Mouse (Mus musculus): ENCODE measurements around the gene Lama1. TPM values are rescaled to one million over a fixed set of nuclear protein-coding genes. Genes with fewer than 3 reads are reported as not detected.

Gene Lama1
- polyA plus RNA-seq, 1 experiment: 0.28 TPM

DNA sequence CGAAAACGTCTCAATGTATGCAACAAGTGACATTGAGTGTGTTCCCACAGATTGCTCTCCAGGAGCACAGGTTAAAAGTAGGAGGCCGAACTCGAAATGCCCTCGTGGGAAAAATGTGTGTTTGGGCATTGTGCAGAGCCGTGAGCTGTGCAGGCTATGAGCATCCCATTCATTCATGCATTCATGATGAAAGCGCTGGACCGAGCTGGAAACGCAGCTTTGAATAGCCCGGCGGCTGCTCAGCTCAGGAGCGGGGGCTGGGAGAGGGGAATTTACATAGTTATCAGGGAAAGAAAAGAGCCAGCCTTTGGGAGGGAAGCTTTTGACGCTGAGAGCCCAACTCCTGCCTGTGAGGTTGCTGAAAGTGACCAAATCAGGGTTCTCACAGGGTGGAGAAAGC is 1.2 kb downstream of the Lama1 start:
- Histone ChIP-seq H3K4me1 (replicated peaks; ENCODE audit: control insufficient read depth, insufficient read depth, low read length) (no peaks in the 10 kb centered on the region), H3K36me3 (ENCODE audit: control insufficient read depth, insufficient read depth, low read length) (no peaks in the 10 kb centered on the region), H3K4me3 (ENCODE audit: control insufficient read depth, insufficient read depth, low read length) (no peak overlapping the region), H3K27me3 (ENCODE audit: control insufficient read depth, insufficient read depth, low read length) (no peaks in the 10 kb centered on the region), H3K27ac (ENCODE audit: control insufficient read depth, insufficient read depth, low read length) (no peak overlapping the region)
- TF ChIP-seq POLR2A (IDR thresholded peaks at IDR 0.05; ENCODE audit: control insufficient read depth, extremely low read depth, insufficient read depth, low read length, poor library complexity) (no peak), CTCF (IDR thresholded peaks at IDR 0.05; ENCODE audit: borderline replicate concordance, control insufficient read depth, extremely low read depth, insufficient read depth, low read length, poor library complexity) (no peak)
- no peak for DNase-seq
- 17% methylated on average over 13 of the region's 13 CpGs for WGBS

DNA sequence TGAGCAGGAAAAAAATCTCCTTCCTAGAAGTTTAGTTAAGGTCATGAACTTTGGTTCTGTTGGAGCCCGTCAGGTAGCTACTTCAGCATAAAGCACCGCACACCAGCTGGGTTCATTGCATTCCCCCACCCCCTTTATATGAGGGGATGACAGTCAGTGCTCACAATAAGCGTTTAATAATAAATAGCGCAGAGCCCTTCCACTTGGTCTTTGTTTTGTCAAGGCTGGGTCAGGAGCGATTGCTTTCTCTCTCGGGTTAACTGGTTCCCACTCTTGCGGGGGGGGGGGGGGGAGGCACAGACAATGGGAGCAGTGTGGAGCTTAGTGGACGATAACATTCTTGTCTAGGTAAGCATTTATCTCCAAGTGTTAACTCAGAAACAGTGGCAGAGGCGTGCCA is 4.7 kb downstream of the Lama1 start:
- WGBS: 81% methylated on average over 9 of the region's 9 CpGs
- TF ChIP-seq CTCF (IDR thresholded peaks at IDR 0.05; ENCODE audit: borderline replicate concordance, control insufficient read depth, extremely low read depth, insufficient read depth, low read length, poor library complexity) (no peak), POLR2A (IDR thresholded peaks at IDR 0.05; ENCODE audit: control insufficient read depth, extremely low read depth, insufficient read depth, low read length, poor library complexity) (no peak)

GRCm38 (mm10) chr17:67702941-67703340 is 5.9 kb downstream of the Lama1 start:
- 68% methylated on average over 3 of the region's 3 CpGs for WGBS
- H3K27me3 ChIP-seq (ENCODE audit: control insufficient read depth, insufficient read depth, low read length): no peaks in the 10 kb centered on the region
- no peak overlapping the region for H3K4me3 ChIP-seq (ENCODE audit: control insufficient read depth, insufficient read depth, low read length)
- no peaks in the 10 kb centered on the region for H3K36me3 ChIP-seq (ENCODE audit: control insufficient read depth, insufficient read depth, low read length)
- DNase-seq: no peak
- no peak overlapping the region for H3K27ac ChIP-seq (ENCODE audit: control insufficient read depth, insufficient read depth, low read length)
- no peaks in the 10 kb centered on the region for H3K4me1 ChIP-seq (replicated peaks; ENCODE audit: control insufficient read depth, insufficient read depth, low read length)
- TF ChIP-seq POLR2A (IDR thresholded peaks at IDR 0.05; ENCODE audit: control insufficient read depth, extremely low read depth, insufficient read depth, low read length, poor library complexity): no peak

More for the DNA sequence above, 4.7 kb downstream of the Lama1 start:
- DNase-seq: no peak
- Histone ChIP-seq H3K4me1 (replicated peaks; ENCODE audit: control insufficient read depth, insufficient read depth, low read length) (no peaks in the 10 kb centered on the region), H3K4me3 (ENCODE audit: control insufficient read depth, insufficient read depth, low read length) (no peak overlapping the region), H3K27me3 (ENCODE audit: control insufficient read depth, insufficient read depth, low read length) (no peaks in the 10 kb centered on the region), H3K36me3 (ENCODE audit: control insufficient read depth, insufficient read depth, low read length) (no peaks in the 10 kb centered on the region), H3K27ac (ENCODE audit: control insufficient read depth, insufficient read depth, low read length) (no peak overlapping the region)

- TF ChIP-seq POLR2A (IDR thresholded peaks at IDR 0.05; ENCODE audit: control insufficient read depth, extremely low read depth, insufficient read depth, low read length, poor library complexity) (no peak), CTCF (IDR thresholded peaks at IDR 0.05; ENCODE audit: borderline replicate concordance, control insufficient read depth, extremely low read depth, insufficient read depth, low read length, poor library complexity) (no peak)
- H3K27ac ChIP-seq (ENCODE audit: control insufficient read depth, insufficient read depth, low read length): no peak overlapping the region
- no peak for DNase-seq
- H3K27me3 ChIP-seq (ENCODE audit: control insufficient read depth, insufficient read depth, low read length): no peaks in the 10 kb centered on the region
- WGBS: 61% methylated on average over 10 of the region's 10 CpGs
- no peak overlapping the region for H3K4me3 ChIP-seq (ENCODE audit: control insufficient read depth, insufficient read depth, low read length)
- H3K36me3 ChIP-seq (ENCODE audit: control insufficient read depth, insufficient read depth, low read length): no peaks in the 10 kb centered on the region
- H3K4me1 ChIP-seq (replicated peaks; ENCODE audit: control insufficient read depth, insufficient read depth, low read length): no peaks in the 10 kb centered on the region
These were observed 8.1 kb downstream of the Lama1 start for GRCm38 (mm10) chr17:67705035-67705769.

GRCm38 (mm10) chr17:67706372-67706771 is 9.3 kb downstream of the Lama1 start:
- DNase-seq: no peak
- H3K4me1 ChIP-seq (replicated peaks; ENCODE audit: control insufficient read depth, insufficient read depth, low read length): no peaks in the 10 kb centered on the region
- no peak overlapping the region for H3K4me3 ChIP-seq (ENCODE audit: control insufficient read depth, insufficient read depth, low read length)
- no peaks in the 10 kb centered on the region for H3K36me3 ChIP-seq (ENCODE audit: control insufficient read depth, insufficient read depth, low read length)
- 89% methylated on average over 5 of the region's 5 CpGs for WGBS
- H3K27me3 ChIP-seq (ENCODE audit: control insufficient read depth, insufficient read depth, low read length): no peaks in the 10 kb centered on the region
- H3K27ac ChIP-seq (ENCODE audit: control insufficient read depth, insufficient read depth, low read length): no peak overlapping the region
- TF ChIP-seq POLR2A (IDR thresholded peaks at IDR 0.05; ENCODE audit: control insufficient read depth, extremely low read depth, insufficient read depth, low read length, poor library complexity) (no peak), CTCF (IDR thresholded peaks at IDR 0.05; ENCODE audit: borderline replicate concordance, control insufficient read depth, extremely low read depth, insufficient read depth, low read length, poor library complexity) (no peak)

- 91% methylated on average over 13 of the region's 13 CpGs for WGBS
- DNase-seq: no peak
- Histone ChIP-seq H3K36me3 (ENCODE audit: control insufficient read depth, insufficient read depth, low read length) (no peaks in the 10 kb centered on the region), H3K27ac (ENCODE audit: control insufficient read depth, insufficient read depth, low read length) (no peak overlapping the region), H3K4me3 (ENCODE audit: control insufficient read depth, insufficient read depth, low read length) (no peak overlapping the region), H3K4me1 (replicated peaks; ENCODE audit: control insufficient read depth, insufficient read depth, low read length) (no peaks in the 10 kb centered on the region), H3K27me3 (ENCODE audit: control insufficient read depth, insufficient read depth, low read length) (no peaks in the 10 kb centered on the region)
- no peak for TF ChIP-seq CTCF (IDR thresholded peaks at IDR 0.05; ENCODE audit: borderline replicate concordance, control insufficient read depth, extremely low read depth, insufficient read depth, low read length, poor library complexity)
- TF ChIP-seq POLR2A (IDR thresholded peaks at IDR 0.05; ENCODE audit: control insufficient read depth, extremely low read depth, insufficient read depth, low read length, poor library complexity): no peak
These were observed 10.8 kb downstream of the Lama1 start for GRCm38 (mm10) chr17:67707793-67708364.

Measured in thymus, adult 2 months (tissue).